Mouse (Mus musculus) C2C12 (cell line): ENCODE data around the gene Pgam5.

Experiments used
- CEBPB ChIP-seq: IDR thresholded peaks from one replicate; pipeline ENCODE4 v1.6.1; 2011; ENCODE audit warnings: low read depth, mild to moderate bottlenecking, control low read depth, moderate library complexity
- CTCF ChIP-seq: IDR thresholded peaks from one replicate; pipeline ENCODE4 v1.5.1; 2011; ENCODE audit not compliant: control insufficient read depth, insufficient read depth, insufficient read length
- MAX ChIP-seq: IDR thresholded peaks from one replicate; pipeline ENCODE4 v1.6.1; 2011; ENCODE audit warnings: mild to moderate bottlenecking, control low read depth
- MYOD1 ChIP-seq: IDR thresholded peaks from one replicate; pipeline ENCODE4 v1.6.1; 2011; ENCODE audit warnings: low read depth; ENCODE audit not compliant: control insufficient read depth, insufficient read length
- MYOG ChIP-seq: IDR thresholded peaks from one replicate; pipeline ENCODE4 v1.6.1; 2011; ENCODE audit not compliant: control insufficient read depth, insufficient read length; ENCODE audit errors: extremely low read depth
- USF1 ChIP-seq: IDR thresholded peaks from one replicate; pipeline ENCODE4 v1.6.1; 2011; ENCODE audit warnings: low read depth, mild to moderate bottlenecking, control low read depth, moderate library complexity

DNA sequence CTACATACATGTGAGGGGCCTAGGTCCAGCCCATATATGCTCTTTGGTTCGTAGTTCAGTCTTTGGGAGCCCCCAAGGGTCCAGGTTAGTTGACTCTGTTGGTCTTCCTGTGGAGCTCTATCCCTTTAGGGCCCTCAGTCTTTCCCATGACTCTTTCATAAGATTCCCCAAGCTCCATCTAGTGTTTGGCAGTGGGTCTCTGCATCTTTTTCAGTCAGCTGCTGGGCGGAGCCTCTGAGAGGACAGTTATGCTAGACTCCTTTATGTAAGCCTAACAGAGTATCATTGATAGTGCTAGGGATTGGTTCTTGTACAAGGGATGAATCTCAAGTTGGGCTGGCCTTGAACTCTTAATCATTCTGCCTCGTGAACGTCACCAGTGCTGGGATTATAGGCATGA is 49.4 kb downstream of the Pgam5 start:
- no peak for TF ChIP-seq CTCF
- no peak for TF ChIP-seq MYOG
- TF ChIP-seq USF1: no peak
- no peak for TF ChIP-seq MAX
- no peak for TF ChIP-seq MYOD1
- TF ChIP-seq CEBPB: no peak
